ENCODE assay signal across 8 mouse cellular contexts in genomic region chr17:29346496-29347125, GRCm38 (mm10). TPM values are rescaled to one million over a fixed set of nuclear protein-coding genes. Genes with fewer than 3 reads are reported as not detected.
DNase-seq lines count a peak whose midpoint lies in the region; ATAC-seq and TF ChIP-seq lines count a peak whose summit lies in the region.

No protein-coding gene starts in this region.

- TF ChIP-seq POLR2A in heart, adult 2 months (IDR thresholded peaks at IDR 0.05; ENCODE audit: insufficient read depth, low read depth, low read length): no peak

- 3% methylated on average over 11 of the region's 11 CpGs for WGBS in heart, adult 2 months
- 2% methylated on average over 11 of the region's 11 CpGs for WGBS in stomach, embryonic 16.5 days

- TF ChIP-seq EP300 in heart, adult 2 months (IDR thresholded peaks at IDR 0.05; ENCODE audit: insufficient read depth, low read depth, low read length): no peak

- peak overlapping the region; percentile 95 for H3K4me3 ChIP-seq in brown adipose tissue, adult 24 weeks (ENCODE audit: insufficient read depth, low read depth, low read length)
- H3K4me3 ChIP-seq in heart, adult 2 months: peak overlapping the region; percentile 72
- peak overlapping the region; percentile 74 for H3K4me3 ChIP-seq in stomach, embryonic 16.5 days (replicated peaks; ENCODE audit: low read length)

- no peaks in the 10 kb centered on the region for H3K27me3 ChIP-seq in heart, adult 2 months (ENCODE audit: control insufficient read depth, insufficient read depth, low read length)
- H3K27me3 ChIP-seq in stomach, embryonic 16.5 days (ENCODE audit: control insufficient read depth, insufficient read depth, low read length): no peaks in the 10 kb centered on the region

- H3K9me3 ChIP-seq in stomach, embryonic 16.5 days (replicated peaks; ENCODE audit: control insufficient read depth, low read length): no peaks in the 10 kb centered on the region

- TF ChIP-seq CTCF in heart, adult 2 months (IDR thresholded peaks at IDR 0.05): no peak

- H3K9ac ChIP-seq in heart, adult 2 months (ENCODE audit: low read depth, low read length): peak overlapping the region; percentile 79
- H3K9ac ChIP-seq in stomach, embryonic 16.5 days (ENCODE audit: low read length): peak overlapping the region; percentile 89

- peak; percentile 61 for DNase-seq in layer of hippocampus, adult 11-12 months (ENCODE audit: low spot score)
- DNase-seq in layer of hippocampus, adult 9-10 months (ENCODE audit: low spot score): no peak
- peak; percentile 51 to 62 for DNase-seq in heart, adult 2 months
- DNase-seq in layer of hippocampus, adult 8-10 months (ENCODE audit: low spot score in 2 of 2): peak; percentile 60 to 70
- DNase-seq in lung, postnatal 14 days: peak; percentile 37
- DNase-seq in adrenal gland, postnatal 10 days: no peak

- peaks cover 4% of the 10 kb centered on the region; the same call in 1 of the 2 replicates for H3K79me2 ChIP-seq in heart, adult 2 months (replicated peaks; ENCODE audit: control insufficient read depth, insufficient read depth, low read length)

- peak overlapping the region; percentile 76 for H3K27ac ChIP-seq in brown adipose tissue, adult 24 weeks (replicated peaks; ENCODE audit: low read depth, low read length)
- peak overlapping the region; percentile 80 for H3K27ac ChIP-seq in heart, adult 2 months
- peak overlapping the region; percentile 84 for H3K27ac ChIP-seq in stomach, embryonic 16.5 days (ENCODE audit: low read length)

- ATAC-seq in stomach, embryonic 16.5 days (ENCODE audit: insufficient read depth, low FRiP score): no peak

- intact Hi-C loops in heart, adult 2 months (cut with DNase I): no loop called here

- peaks cover 20% of the 10 kb centered on the region for H3K4me1 ChIP-seq in brown adipose tissue, adult 24 weeks (ENCODE audit: control insufficient read depth, insufficient read depth, insufficient read length, low read length)
- peaks cover 19% of the 10 kb centered on the region for H3K4me1 ChIP-seq in heart, adult 2 months (ENCODE audit: control insufficient read depth, insufficient read depth, low read length)
- peaks cover 36% of the 10 kb centered on the region for H3K4me1 ChIP-seq in stomach, embryonic 16.5 days (ENCODE audit: control insufficient read depth, insufficient read depth, low read length)

- no peaks in the 10 kb centered on the region for H3K36me3 ChIP-seq in heart, adult 2 months (ENCODE audit: control insufficient read depth, insufficient read depth, low read length)
- H3K36me3 ChIP-seq in stomach, embryonic 16.5 days (ENCODE audit: control insufficient read depth, insufficient read depth, low read length): 0 out of 2 replicates have a peak, but pooled peaks cover 9% of the 10 kb centered on the region

- peak overlapping the region; percentile 88 for H3K4me2 ChIP-seq in stomach, embryonic 16.5 days (ENCODE audit: low read depth, low read length)

RNA-seq across cellular contexts. Expression of gene Mtch1, which starts 1.1 kb away (rescaled TPM):
- polyA plus RNA-seq in brown adipose tissue, adult 24 weeks (2012; ENCODE audit: insufficient read depth, insufficient read length, missing spikeins): 261 and 305 TPM in 2 replicates
- 100 to 1,000 TPM; 186 to 203 TPM for total RNA-seq in heart, adult 2 months (2021)
- 234 and 293 TPM in 2 replicates for polyA plus RNA-seq in heart, adult 2 months (2012; rRNA removed)
- total RNA-seq in layer of hippocampus, adult 8-10 months (2022): 100 to 1,000 TPM; 562 to 622 (median 577) TPM
- 91.7 and 102 TPM in 2 replicates for polyA plus RNA-seq in stomach, embryonic 16.5 days (2015; fragmentation: Nextera tagmentation; extraction: Ambion mirVana)
- 100 to 1,000 TPM; 330 to 395 TPM for total RNA-seq in adrenal gland, postnatal 10 days (2021)

RNA-seq across cellular contexts. Expression of gene Fgd2, which starts 14.1 kb away (rescaled TPM):
- polyA plus RNA-seq in brown adipose tissue, adult 24 weeks (2012; ENCODE audit: insufficient read depth, insufficient read length, missing spikeins): 2.1 and 3.4 TPM in 2 replicates
- 1 to 10 TPM; 1.9 to 2.4 TPM for total RNA-seq in heart, adult 2 months (2021)
- 5.9 and 9.2 TPM in 2 replicates for polyA plus RNA-seq in heart, adult 2 months (2012; rRNA removed)
- total RNA-seq in layer of hippocampus, adult 8-10 months (2022): 10 to 100 TPM in 2 of 4 experiments, 1 to 10 TPM in 2; 5.5 to 13.8 (median 10.3) TPM
- 12.1 and 13.1 TPM in 2 replicates for polyA plus RNA-seq in stomach, embryonic 16.5 days (2015; fragmentation: Nextera tagmentation; extraction: Ambion mirVana)
- total RNA-seq in adrenal gland, postnatal 10 days (2021): 1 to 10 TPM; 4.6 to 7.4 TPM

RNA-seq across cellular contexts. Expression of gene Pi16, which starts 29.1 kb away (rescaled TPM):
- polyA plus RNA-seq in brown adipose tissue, adult 24 weeks (2012; ENCODE audit: insufficient read depth, insufficient read length, missing spikeins): 32.6 and 73.5 TPM in 2 replicates
- total RNA-seq in heart, adult 2 months (2021): 10 to 100 TPM; 24.1 to 40.7 TPM
- 63.1 and 73.5 TPM in 2 replicates for polyA plus RNA-seq in heart, adult 2 months (2012; rRNA removed)
- total RNA-seq in layer of hippocampus, adult 8-10 months (2022): 1 to 10 TPM in 2 of 4 experiments, under 1 TPM in 2; 0.83 to 1.3 (median 1.1) TPM
- 1.8 and 2.6 TPM in 2 replicates for polyA plus RNA-seq in stomach, embryonic 16.5 days (2015; fragmentation: Nextera tagmentation; extraction: Ambion mirVana)
- 10 to 100 TPM; 24.5 to 26.1 TPM for total RNA-seq in adrenal gland, postnatal 10 days (2021)

Comparison
In these comparisons a context has a peak if more than half of its experiments do, and no peak if none do; other contexts are left out.
1. DNase-seq: peak in layer of hippocampus, adult 11-12 months (single experiment), heart, adult 2 months (2 of 2), layer of hippocampus, adult 8-10 months (2 of 2) and lung, postnatal 14 days (single experiment); none in layer of hippocampus, adult 9-10 months (single experiment) and adrenal gland, postnatal 10 days (single experiment).
2. RNA of gene Pi16, which starts 29.1 kb away (total RNA-seq): 24.1 to 40.7 TPM in heart, adult 2 months and 24.5 to 26.1 TPM in adrenal gland, postnatal 10 days; 0.83 to 1.3 TPM in layer of hippocampus, adult 8-10 months; every median in the first group is over 10 times any median in the second.
3. Peak in every context shown above with its lines, with median percentiles within 50 percentile points of each other: H3K27ac ChIP-seq and H3K4me3 ChIP-seq.